Mouse (Mus musculus) cerebellum, adult 2 months (tissue): Measurements from ENCODE around the gene Tbl1xr1.

ENCODE experiments used
- CTCF ChIP-seq: fragments of 200-500 bp; IDR thresholded peaks from 2 replicates; pipeline ENCODE4 v1.5.1; 2011; ENCODE audit warnings: low read depth, mild to moderate bottlenecking, control low read depth, low read length, moderate library complexity, borderline replicate concordance; ENCODE audit not compliant: insufficient read depth
- POLR2A ChIP-seq: fragments of 200-500 bp; IDR thresholded peaks from 2 replicates; pipeline ENCODE4 v1.6.1; 2011; ENCODE audit warnings: low read length, control low read depth, borderline replicate concordance; ENCODE audit not compliant: insufficient read depth

DNA sequence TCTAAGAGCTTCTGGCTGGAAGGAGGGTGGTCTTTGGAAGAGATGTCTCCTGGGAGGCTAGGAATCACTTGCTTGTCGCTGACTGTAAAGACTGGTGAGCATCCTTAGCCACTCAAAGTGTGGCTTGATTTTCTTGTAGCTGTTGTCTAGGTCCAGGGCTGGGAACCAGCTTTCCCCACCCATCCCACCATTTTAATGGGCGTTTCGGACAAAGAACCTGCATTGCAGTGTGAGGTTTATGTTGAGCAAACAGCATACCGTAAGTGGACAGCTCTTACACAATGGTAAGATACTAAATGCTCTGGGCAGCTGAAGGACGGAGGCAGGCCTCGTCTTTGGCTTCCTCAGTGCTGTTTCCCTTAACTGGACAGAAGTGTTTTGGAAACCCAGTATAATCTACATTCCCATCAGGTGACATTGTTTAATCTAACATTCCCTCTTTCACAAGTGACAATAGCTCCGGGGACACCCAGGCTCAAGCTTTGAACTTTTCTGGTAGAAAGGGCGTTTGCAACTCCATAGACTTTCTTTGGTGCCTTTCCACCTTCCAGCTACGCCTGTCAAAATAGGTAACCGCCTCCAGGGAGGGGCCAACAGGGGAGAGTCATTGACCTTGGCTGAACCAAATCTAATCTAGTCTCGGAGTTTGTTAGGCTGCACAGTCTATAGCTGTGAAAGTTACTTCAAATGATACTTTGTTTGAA is 1.7 kb upstream of the Tbl1xr1 start:
- TF ChIP-seq CTCF (no peak), POLR2A (no peak)
